Mouse (Mus musculus) G1E (cell line): ENCODE measurements around the gene Gpd1l.

Experiments used
- CTCF ChIP-seq: IDR thresholded peaks from 2 replicates; pipeline ENCODE4 v1.5.1; 2012; ENCODE audit warnings: low read depth, low read length, inconsistent platforms, mixed read lengths
- GATA1 ChIP-seq: IDR thresholded peaks from 2 replicates; pipeline ENCODE4 v1.6.1; 2012; ENCODE audit warnings: borderline replicate concordance, low read length, inconsistent platforms, mixed read lengths
- GATA2 ChIP-seq: IDR thresholded peaks from 2 replicates; pipeline ENCODE4 v1.6.1; 2012; ENCODE audit warnings: low read depth, low read length, inconsistent platforms, borderline replicate concordance
- POLR2AphosphoS5 ChIP-seq: IDR thresholded peaks from 2 replicates; pipeline ENCODE4 v1.6.1; 2012; ENCODE audit warnings: low read depth, low read length, inconsistent platforms; ENCODE audit not compliant: insufficient replicate concordance
- TAL1 ChIP-seq: conservative IDR thresholded peaks from 2 replicates; pipeline ENCODE4 v1.6.1; 2012; ENCODE audit warnings: low read depth, low read length, inconsistent platforms, mixed read lengths

DNA sequence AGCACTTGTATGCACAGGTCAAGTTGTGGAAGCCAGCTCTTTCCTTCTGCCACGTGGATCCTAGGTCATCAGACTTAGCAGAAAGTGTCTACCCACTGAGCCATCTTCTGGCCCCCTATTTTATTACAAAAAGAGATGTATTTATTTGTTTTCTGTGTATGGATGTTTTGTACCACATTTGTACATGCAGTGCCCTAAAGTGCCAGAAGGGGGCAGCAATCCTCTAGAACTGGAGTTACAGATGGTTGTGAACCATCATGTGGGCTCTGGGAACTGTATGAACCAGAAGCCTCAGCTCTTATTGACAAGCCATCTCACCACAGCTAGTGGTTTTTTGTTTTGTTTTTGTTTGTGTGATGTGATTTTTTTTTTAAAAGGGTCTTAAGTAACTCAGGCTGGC lies 19.1 kb upstream of the Gpd1l start:
- TF ChIP-seq CTCF (no peak), GATA1 (no peak), POLR2AphosphoS5 (no peak), TAL1 (no peak), GATA2 (no peak)
